ENCODE assay signal across 10 mouse cellular contexts in genomic region chr10:80503599-80504220, GRCm38 (mm10). TPM values are rescaled to one million over a fixed set of nuclear protein-coding genes. Genes with fewer than 3 reads are reported as not detected.
DNase-seq lines count a peak whose midpoint lies in the region; ATAC-seq and TF ChIP-seq lines count a peak whose summit lies in the region.
"Had no signal": no experiment of that assay in that cellular context is flagged by ENCODE, and none has a peak within 500 bp of the region (broad histone marks: within the 10 kb centered on the region; RNA-seq: fewer than 3 reads in every experiment).

No protein-coding gene starts in this region.

- H3K36me3 ChIP-seq in E14TG2a.4 (ENCODE audit: insufficient read depth, low read length): no peaks in the 10 kb centered on the region
- no peaks in the 10 kb centered on the region for H3K36me3 ChIP-seq in ES-Bruce4 (ENCODE audit: control insufficient read depth, insufficient read depth, low read length, poor library complexity, severe bottlenecking)
- no peaks in the 10 kb centered on the region for H3K36me3 ChIP-seq in heart, embryonic 15.5 days
- no peaks in the 10 kb centered on the region for H3K36me3 ChIP-seq in lung, embryonic 15.5 days

- ATAC-seq in heart, embryonic 15.5 days (replicated peaks; ENCODE audit: insufficient number of reproducible peaks, insufficient read depth, low FRiP score, low read depth): no peak
- ATAC-seq in lung, embryonic 15.5 days (ENCODE audit: borderline replicate concordance, extremely low read depth, low FRiP score, low TSS enrichment): peak; percentile 23; the same call in 1 of the 2 replicates
- ATAC-seq: Patski had no signal

- peak overlapping the region; percentile 29 for H3K4me3 ChIP-seq in E14TG2a.4 (replicated peaks; ENCODE audit: low read length)
- H3K4me3 ChIP-seq in ES-Bruce4 (ENCODE audit: low read depth, low read length): peak overlapping the region; percentile 28
- peak overlapping the region; percentile 21 for H3K4me3 ChIP-seq in heart, embryonic 15.5 days
- H3K4me3 ChIP-seq in lung, embryonic 15.5 days: no peak overlapping the region; the same call in 1 of the 2 replicates
- H3K4me3 ChIP-seq: myocyte had no signal

- WGBS in heart, embryonic 15.5 days: 3% methylated on average over 27 of the region's 27 CpGs
- WGBS in lung, embryonic 15.5 days: 3% methylated on average over 27 of the region's 27 CpGs

- H3K9me3 ChIP-seq in E14TG2a.4 (ENCODE audit: low read length) (no peaks in the 10 kb centered on the region), ES-Bruce4 (replicated peaks; ENCODE audit: control insufficient read depth, insufficient read depth, low read length, poor library complexity, severe bottlenecking) (no peaks in the 10 kb centered on the region)
- no peaks in the 10 kb centered on the region for H3K9me3 ChIP-seq in heart, embryonic 15.5 days (replicated peaks)
- no peaks in the 10 kb centered on the region for H3K9me3 ChIP-seq in lung, embryonic 15.5 days

- H3K4me1 ChIP-seq in E14TG2a.4 (replicated peaks; ENCODE audit: low read depth, low read length) (peaks cover 65% of the 10 kb centered on the region), ES-Bruce4 (ENCODE audit: control insufficient read depth, insufficient read depth, low read length) (no peaks in the 10 kb centered on the region)
- peaks cover 15% of the 10 kb centered on the region for H3K4me1 ChIP-seq in heart, embryonic 15.5 days (replicated peaks)
- peaks cover 5% of the 10 kb centered on the region; the same call in 1 of the 2 replicates for H3K4me1 ChIP-seq in lung, embryonic 15.5 days

- TF ChIP-seq EP300 in ES-Bruce4 (IDR thresholded peaks at IDR 0.05; ENCODE audit: insufficient read depth, low read depth, low read length): peak; percentile 39; the same call in 1 of the 2 replicates

- TF ChIP-seq CTCF in E14TG2a.4 (conservative IDR thresholded peaks at IDR 0.05; ENCODE audit: low read length) (no peak), ES-Bruce4 (IDR thresholded peaks at IDR 0.05; ENCODE audit: low read depth, low read length) (no peak)

- H3K27me3 ChIP-seq in E14TG2a.4 (ENCODE audit: insufficient read depth, low read length) (peaks cover 80% of the 10 kb centered on the region), ES-Bruce4 (ENCODE audit: control insufficient read depth, insufficient read depth, low read length, poor library complexity, severe bottlenecking) (peaks cover 10% of the 10 kb centered on the region)
- peaks cover 88% of the 10 kb centered on the region for H3K27me3 ChIP-seq in heart, embryonic 15.5 days
- peaks cover 84% of the 10 kb centered on the region for H3K27me3 ChIP-seq in lung, embryonic 15.5 days

- H3K4me2 ChIP-seq in heart, embryonic 15.5 days: peak overlapping the region; percentile 43
- H3K4me2 ChIP-seq in lung, embryonic 15.5 days: no peak overlapping the region

- DNase-seq in layer of hippocampus, adult 11-12 months (ENCODE audit: low spot score): no peak
- DNase-seq in frontal cortex, adult 2 months (ENCODE audit: extremely low spot score in 1 of 2, low spot score in 1 of 2): no peak
- DNase-seq in left cerebral cortex, postnatal 36 days (ENCODE audit: low spot score in 2 of 2): no peak
- DNase-seq: cerebellum, adult 2 months had no signal

- no peak overlapping the region for H3K27ac ChIP-seq in ES-Bruce4 (ENCODE audit: insufficient read depth, low read length)
- H3K27ac ChIP-seq in heart, embryonic 15.5 days: no peak overlapping the region
- no peak overlapping the region for H3K27ac ChIP-seq in lung, embryonic 15.5 days

- TF ChIP-seq POLR2A in ES-Bruce4 (IDR thresholded peaks at IDR 0.05; ENCODE audit: insufficient read depth, low read length): no peak

- intact Hi-C loops in left cerebral cortex, postnatal 36 days (cut with DNase I): no loop called here

- H3K9ac ChIP-seq in ES-Bruce4 (ENCODE audit: low read depth, poor library complexity, severe bottlenecking): no peak overlapping the region
- no peak overlapping the region for H3K9ac ChIP-seq in heart, embryonic 15.5 days
- H3K9ac ChIP-seq in lung, embryonic 15.5 days: no peak overlapping the region

RNA-seq across cellular contexts. Expression of gene Onecut3, which starts 9.1 kb away (rescaled TPM):
- polyA plus RNA-seq in ES-Bruce4 (2011; ENCODE audit: insufficient read depth, insufficient read length, low read depth, missing spikeins): not detected in 2 replicates
- not detected in 2 replicates for polyA plus RNA-seq in heart, embryonic 15.5 days (2015; fragmentation: Nextera tagmentation; extraction: Ambion mirVana)
- not detected in 2 replicates for polyA plus RNA-seq in lung, embryonic 15.5 days (2015; fragmentation: Nextera tagmentation; extraction: Ambion mirVana)
- 0.02 and 0.04 TPM in 2 replicates for polyA plus RNA-seq in frontal cortex, adult 2 months (2012; rRNA removed)
- total RNA-seq in left cerebral cortex, postnatal 36 days (2021): not detected
- polyA plus RNA-seq: myocyte, Patski had no signal

RNA-seq across cellular contexts. Expression of gene Atp8b3, which starts 35.2 kb away (rescaled TPM):
- polyA plus RNA-seq in ES-Bruce4 (2011; ENCODE audit: insufficient read depth, insufficient read length, low read depth, missing spikeins): 1.2 and 1.6 TPM in 2 replicates
- 0.05 and 0.06 TPM in 2 replicates for polyA plus RNA-seq in heart, embryonic 15.5 days (2015; fragmentation: Nextera tagmentation; extraction: Ambion mirVana)
- polyA plus RNA-seq in lung, embryonic 15.5 days (2015; fragmentation: Nextera tagmentation; extraction: Ambion mirVana): 0.05 and 0.16 TPM in 2 replicates
- polyA plus RNA-seq in frontal cortex, adult 2 months (2012; rRNA removed): 0.22 and 0.25 TPM in 2 replicates
- total RNA-seq in left cerebral cortex, postnatal 36 days (2021): under 1 TPM; 0.20 to 0.27 TPM

RNA-seq across cellular contexts. Expression of gene Rexo1, which starts 57.6 kb away (rescaled TPM):
- 29.5 and 32.8 TPM in 2 replicates for polyA plus RNA-seq in ES-Bruce4 (2011; ENCODE audit: insufficient read depth, insufficient read length, low read depth, missing spikeins)
- 13.6 and 20.2 TPM in 2 replicates for polyA plus RNA-seq in heart, embryonic 15.5 days (2015; fragmentation: Nextera tagmentation; extraction: Ambion mirVana)
- polyA plus RNA-seq in lung, embryonic 15.5 days (2015; fragmentation: Nextera tagmentation; extraction: Ambion mirVana): 25.0 and 25.8 TPM in 2 replicates
- 45.5 and 49.0 TPM in 2 replicates for polyA plus RNA-seq in frontal cortex, adult 2 months (2012; rRNA removed)
- total RNA-seq in left cerebral cortex, postnatal 36 days (2021): 10 to 100 TPM; 43.5 to 56.8 TPM
